Mouse (Mus musculus) gastrocnemius, adult 18-20 months (tissue): Measurements from ENCODE around the gene Ripor2. TPM values are rescaled to one million over a fixed set of nuclear protein-coding genes. Genes with fewer than 3 reads are reported as not detected.

Experiments used
- DNase-seq: peaks from one replicate; pipeline ENCODE4 v3.0.0; 2021; ENCODE audit warnings: low spot score
- total RNA-seq, 2 experiments: library from RNA; stranded (reverse); gene quantifications; 2 replicates each; pipeline ENCODE4 v1.2.3; 2021

Gene Ripor2
- total RNA-seq, 2 experiments from 2014 or later: 2.9 to 5.2 TPM

DNA sequence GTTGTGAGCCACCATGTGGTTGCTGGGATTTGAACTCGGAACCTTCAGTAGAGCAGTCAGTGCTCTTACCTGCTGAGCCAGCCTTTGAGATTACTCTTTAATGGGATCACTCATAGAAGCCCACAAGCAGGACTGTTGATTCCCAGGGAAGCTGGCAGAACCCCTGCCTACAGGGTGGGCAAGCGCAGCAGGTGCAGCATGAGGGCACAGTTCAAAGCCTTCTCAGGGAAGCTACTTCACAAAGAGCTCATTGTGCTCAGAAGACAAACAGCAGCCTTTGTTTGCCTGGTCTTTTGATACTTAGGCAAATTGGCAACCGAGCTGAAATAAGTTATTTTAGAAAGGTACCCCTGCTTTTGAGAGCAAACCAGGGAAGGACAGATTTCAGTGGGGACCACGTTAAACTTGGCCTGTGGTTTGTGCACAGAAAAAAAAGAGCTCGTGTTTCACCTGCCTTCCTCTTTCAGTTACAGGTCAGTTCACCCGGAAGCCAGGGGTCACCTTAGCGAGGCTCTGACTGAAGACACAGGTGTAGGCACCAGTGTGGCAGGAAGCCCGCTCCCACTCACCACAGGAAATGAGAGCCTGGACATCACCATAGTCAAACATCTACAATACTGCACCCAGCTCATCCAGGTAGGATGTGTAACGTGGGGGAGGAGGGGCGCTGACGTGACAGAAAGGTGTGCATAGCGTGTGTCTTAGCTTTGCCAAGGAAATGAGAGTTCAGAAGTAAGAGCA, 127.8 kb downstream of the Ripor2 start:
- DNase-seq: no peak

DNA sequence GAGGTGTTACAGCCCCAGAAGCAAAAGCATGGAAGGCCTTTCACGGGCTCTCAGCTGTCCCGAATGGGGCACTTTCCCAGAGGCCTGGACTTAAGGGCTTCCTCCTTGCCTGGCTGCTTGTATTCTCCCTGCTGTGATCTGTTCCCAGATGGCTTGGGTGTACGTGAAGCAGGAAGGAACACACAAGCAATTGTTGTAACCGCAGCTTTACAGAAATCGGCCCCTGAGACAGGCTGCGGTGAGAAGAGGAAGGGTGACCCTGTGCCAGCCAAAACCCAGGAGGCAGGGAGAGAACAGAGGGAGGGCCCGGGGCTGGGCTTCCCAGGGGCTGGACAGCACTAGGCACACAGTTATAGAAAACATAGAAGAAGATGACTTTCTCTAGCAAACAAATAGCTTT, 129.0 kb downstream of the Ripor2 start:
- DNase-seq: no peak

DNA sequence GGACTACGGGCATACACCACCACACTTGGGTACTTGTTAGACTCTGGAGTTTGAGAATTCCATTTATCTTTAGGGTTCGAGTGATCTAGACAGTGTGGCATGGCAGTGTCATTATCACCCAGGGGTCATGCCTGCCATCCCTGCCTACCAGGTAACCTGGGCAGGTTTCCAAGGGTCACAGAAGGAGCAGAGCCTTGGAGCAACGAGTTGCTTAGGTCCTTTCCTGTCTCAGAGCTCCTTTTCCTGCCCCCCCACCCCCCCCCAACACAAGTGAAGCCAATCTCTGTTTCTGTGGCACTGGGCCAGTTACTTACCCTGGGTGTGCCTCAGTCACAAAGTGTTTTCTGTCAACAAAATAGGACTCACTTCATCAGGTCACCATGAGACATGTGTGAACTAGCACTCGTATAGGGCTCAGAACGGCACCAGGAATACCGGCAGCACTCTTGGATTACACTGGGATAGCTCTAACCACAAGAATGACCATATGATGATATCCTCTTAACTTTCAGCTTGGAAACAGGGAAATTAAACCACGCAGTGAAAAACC, 130.7 kb downstream of the Ripor2 start:
- no peak for DNase-seq

DNA sequence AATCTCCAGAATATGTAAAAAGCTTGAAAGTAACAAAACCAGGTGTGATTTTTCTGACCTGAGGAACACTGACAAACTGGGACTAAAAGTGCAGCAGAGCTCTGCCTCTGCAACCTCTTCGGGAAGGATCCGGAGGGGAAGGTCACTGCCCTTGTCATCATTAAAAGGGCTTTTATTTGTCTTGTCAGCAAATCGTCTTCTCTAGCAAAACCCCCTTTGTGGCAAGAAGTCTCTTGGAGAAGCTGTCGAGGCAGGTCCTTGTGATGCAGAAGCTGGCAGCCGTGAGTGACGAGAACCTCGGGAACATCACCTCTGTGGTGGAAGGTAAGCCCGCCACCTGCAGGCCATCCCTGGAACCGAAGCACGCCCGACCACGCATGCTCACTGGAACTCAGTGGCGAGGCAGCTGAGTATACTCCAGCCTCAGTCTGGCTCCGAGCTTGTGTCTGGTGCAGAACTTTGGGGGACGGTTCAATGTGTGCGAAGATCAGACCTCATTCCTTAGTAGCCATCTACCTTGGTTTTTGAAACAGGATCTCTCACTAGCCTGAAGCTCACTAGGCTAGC, 131.5 kb downstream of the Ripor2 start:
- peak; percentile 84 for DNase-seq

DNA sequence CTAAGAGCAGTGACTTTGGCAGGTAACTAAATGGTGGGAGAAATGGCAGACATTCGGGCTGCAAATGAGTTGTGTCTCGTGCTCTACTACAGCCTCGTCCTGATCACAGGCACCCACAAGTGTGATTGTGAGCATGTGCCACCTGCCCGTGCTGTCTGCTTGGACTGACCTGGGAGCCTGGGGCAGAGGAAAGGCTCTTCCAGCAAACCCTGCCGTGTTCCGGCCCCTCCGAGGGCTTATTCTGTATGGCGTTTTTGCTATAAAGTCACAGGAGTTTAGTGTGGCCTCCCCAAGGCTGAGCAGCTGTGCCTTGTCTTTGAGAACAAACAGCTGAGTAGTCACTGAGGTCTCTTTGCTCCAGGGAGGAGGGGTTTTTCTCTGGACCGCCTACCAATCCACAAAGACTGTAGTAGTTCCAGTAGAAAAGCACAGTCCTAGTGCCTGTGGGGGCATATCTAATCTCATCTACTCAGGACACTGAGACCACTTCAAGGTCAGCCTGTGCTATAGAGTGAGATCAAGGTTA, 132.4 kb downstream of the Ripor2 start:
- no peak for DNase-seq

DNA sequence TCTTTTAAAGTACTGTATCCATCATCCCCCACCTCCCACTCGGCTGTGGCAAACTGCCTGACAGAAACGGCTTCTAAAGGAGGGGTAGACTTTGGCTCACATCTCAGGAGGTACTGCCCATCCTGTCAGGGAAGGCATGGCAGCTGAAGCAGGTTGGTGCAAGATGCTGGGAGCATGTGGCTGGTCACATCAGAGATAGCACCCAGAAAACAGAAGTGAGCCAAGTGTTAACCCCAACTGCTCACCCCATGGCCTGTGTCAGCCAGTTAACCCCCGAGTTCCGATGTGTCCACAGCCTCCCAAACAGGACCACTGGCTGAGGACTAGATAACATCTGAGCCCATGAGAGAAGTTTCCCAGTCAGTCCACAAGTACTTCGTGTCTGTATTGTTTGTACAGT, 133.6 kb downstream of the Ripor2 start:
- no peak for DNase-seq

DNA sequence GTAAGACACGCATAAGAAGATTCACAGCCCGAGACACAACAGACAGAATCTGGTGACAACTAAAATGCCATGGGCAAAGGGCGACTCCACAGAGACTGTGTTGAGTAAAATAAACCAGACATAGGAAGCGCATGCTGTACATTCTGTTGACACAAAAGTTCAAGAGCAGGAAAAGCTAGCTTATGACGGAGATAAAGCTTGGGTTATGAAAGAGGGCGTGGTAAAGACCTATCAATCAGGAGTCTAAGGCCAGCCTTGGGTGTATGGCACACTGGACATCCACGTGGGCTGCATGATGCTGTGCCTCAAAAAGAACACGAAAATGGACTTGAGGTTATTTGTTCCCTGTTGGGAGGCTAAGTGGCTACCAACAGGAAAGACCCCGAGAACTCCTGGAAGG, 134.5 kb downstream of the Ripor2 start:
- no peak for DNase-seq

DNA sequence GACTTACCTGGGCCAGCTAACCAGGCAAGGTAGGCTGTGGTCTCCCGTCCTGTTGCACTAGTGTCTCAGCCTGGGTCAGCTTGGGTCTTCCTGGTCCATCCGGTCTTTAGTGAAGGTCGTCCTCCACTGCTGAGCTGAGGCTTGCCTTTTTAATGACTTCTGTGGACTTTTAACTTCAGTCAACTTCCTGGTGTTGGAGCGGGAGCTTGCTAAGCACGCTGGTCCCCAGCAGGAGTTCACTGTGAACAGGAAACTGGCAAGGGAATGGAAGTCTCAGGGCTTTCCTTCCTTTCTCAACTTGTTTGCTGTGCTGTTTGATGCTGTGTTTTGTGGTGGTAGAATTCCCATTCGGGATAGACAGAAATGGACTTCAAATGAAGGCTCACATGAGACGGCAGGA, 135.7 kb downstream of the Ripor2 start:
- DNase-seq: no peak

DNA sequence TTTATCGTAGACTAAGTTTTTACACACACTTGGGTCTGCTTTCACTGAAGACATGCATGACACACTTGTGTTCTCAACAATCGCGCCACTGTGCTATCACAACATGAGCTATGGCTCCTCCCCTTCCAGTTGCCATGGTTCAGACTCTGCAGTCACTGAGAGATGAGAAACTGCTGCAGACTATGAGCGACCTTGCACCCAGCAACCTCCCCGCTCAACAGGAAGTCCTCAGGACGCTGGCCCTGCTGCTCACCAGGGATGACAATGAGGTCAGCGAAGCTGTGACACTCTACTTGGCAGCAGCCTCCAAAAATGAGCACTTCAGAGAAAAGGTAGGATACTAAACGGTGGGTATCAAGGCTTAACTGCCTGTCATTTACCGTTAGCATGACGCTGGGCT, 139.5 kb downstream of the Ripor2 start:
- no peak for DNase-seq

DNA sequence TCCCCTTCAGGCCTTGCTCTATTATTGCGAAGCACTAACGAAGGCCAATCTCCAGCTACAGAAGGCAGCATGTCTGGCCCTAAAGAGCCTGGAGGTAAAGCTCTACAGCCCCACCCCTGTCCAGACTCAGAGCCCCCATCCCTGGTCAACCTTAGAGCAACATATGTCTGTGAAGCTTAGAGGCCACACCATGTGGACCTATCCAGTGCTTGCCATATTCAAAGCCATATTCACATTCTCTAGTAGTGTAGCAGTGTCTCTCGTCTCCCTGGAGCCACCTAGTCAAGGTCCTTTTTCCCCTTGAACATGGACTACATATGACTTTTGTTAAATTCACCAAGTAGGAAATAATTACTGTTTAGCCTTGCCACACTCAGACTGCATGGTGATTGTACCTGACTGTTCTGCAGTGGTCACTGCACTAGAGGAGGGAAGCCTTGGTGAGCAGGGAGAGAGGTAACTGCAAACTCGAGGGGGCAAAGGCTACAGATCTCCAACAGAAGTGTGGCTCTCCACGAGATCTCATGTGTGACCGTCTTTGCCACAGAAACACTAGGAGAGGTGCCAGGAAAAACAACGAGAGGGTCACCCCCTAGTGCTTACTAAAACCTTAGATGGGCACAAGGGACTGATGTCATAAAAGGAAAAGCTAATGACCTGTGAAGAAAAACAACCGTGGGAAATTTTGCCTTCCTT, 141.9 kb downstream of the Ripor2 start:
- no peak for DNase-seq

DNA sequence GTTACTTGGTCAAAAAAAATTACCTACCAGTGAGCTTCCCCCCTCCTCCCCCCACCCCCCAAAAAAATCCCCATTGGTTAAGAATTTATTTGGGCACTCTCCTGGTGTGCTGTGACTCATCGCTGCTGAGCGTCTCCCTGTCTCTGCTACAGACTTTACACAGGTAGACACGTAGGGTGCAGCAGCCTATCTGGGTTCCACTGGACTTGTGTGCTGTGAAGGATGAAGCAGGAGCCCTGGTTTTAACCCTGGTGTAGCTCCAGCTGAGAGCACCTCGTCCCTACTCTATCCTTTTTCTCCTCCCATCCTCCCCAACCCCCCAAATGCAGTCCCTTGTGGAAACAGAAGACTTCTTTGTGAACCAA, 142.4 kb downstream of the Ripor2 start:
- DNase-seq: no peak

DNA sequence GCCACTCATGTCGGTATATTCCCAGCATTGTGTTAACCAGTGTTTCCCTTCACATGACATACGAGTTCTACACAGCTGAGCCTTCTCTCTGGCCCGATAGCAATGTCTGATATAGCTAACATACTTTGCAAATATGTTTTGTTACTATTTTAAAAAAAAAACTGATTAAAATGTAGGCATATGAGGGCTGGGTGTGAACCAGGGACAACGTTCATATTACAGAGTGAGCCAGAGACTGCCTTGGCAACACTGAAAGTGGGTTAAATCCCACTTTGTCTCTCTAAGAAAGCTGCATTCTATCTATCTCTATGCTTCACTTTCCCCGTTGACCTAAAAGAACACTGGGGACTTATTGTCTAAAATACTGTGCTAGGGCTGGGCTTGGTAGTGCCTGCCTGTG, 147.1 kb downstream of the Ripor2 start:
- DNase-seq: no peak

DNA sequence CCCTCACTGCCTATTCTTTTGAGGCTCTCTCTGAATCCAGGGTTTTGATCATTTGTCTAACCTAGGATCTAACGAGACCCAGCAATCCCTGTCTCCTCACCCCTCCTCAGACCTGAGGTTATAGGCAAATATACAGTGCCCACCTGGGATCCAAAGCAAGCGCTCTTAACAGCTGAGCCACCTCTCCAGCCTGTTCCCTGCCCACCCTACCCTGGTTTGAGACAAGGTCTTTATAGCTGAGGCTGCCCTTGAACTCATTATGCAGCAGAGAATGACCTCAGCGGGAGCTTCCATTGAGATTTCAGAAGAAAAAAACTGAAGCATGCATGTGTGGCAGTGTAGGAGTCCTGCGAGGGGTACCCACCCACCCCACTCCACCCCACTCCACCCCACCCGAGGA, 152.5 kb downstream of the Ripor2 start:
- DNase-seq: no peak

DNA sequence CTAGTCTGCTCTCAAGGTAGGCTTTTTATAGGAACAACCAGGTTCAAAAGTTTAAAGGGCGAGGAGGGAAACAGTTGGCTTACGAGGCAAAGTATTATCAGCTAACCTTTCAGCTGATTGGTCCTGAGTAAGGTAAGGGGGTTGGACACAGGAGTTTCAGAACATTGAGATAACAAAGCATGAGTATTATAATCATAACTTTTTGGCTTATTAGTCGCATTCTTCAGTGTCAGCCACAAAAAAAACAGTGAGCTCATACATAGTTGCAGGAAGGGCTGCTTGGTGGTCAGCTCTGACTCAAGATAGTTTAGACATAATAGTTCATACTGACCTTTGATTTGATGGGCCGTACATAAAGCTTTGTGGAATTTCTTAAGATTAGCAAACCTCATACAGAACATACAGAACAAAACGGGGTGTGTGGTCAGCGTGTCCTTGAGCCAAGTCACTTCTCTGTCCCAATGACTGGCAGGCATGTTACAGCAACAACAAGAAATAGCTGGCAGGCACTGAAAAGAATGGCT, 153.7 kb downstream of the Ripor2 start:
- DNase-seq: no peak

DNA sequence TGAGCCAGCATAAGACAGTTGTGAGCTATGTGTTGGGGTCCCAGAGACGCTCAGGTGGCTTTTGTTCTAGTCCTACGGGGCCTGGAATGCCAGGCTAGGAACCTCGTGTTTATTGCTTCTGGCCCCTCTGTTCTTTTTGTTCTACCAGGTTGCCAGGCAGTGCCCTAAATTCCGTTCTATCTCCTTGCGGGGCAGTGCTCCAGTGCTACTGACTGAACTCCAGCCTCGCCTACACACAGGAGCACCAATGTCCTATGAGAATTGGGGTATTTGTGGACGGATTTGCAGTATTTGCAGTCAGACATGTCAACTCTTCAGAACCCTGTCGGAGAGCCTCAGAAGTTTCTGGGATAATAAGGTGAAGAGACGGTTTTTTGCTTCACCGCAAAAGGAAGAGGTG, 159.0 kb downstream of the Ripor2 start, which contains the start of gene Armh2:
Armh2 (plus strand) TSS at position 205 of the 400 bp plus-strand sequence.
- no peak for DNase-seq

DNA sequence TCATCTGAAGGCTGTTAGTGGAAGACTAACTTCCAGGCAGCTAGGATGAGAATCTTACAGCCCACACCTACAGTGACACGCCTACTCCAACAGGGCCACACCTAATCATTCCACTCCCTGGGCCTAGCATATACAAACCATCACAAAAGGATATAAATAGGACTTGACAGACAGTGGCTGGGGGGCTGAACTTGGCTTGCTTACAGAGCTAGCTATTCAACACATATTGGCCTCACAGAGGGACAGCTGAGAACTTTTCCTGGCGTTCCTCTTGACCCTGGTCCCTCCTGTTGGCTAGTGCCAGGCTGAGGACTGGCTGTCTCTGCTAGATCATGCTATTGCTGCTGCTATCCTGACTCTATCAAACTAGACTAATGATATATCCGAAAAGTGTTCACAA, 165.8 kb downstream of the Ripor2 start:
- peak; percentile 7 for DNase-seq

DNA sequence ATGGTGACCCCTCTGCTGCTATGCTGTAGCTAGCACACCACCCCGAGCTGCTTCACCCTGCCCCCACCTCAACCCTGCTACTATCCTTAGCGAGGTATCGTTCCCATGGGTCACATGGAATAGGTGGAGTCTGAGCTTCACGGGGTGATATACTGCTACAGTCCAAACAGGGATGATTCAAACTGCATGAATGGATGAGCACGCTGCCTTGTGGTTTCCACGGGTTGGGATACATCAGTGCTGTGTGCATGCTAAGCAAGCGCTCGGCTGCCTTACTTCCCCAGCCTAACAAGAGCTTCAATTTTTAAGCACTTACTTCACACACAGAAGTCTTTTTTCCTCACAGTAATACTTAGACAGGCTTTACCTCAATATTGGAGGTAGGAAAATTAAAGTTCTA, 168.8 kb downstream of the Ripor2 start:
- no peak for DNase-seq

DNA sequence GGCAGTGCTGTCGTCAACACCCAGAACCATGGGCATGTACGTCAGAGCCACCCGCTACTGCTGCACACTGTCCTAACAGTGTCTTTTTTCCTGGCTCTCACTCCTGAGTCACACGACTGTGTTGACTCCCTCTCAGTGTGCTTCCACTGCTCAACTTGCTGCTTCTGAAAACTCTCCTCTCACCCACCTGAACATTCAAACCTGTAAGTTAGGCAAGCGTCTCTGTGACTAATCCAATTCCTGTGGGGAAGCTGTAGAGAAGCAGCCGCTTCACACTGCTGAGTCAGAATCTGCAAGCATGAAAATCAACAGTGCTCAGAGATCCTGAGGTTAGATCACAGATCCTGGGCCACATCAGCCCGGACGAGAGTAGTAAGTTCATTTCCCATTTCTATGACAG, 169.4 kb downstream of the Ripor2 start:
- no peak for DNase-seq

DNA sequence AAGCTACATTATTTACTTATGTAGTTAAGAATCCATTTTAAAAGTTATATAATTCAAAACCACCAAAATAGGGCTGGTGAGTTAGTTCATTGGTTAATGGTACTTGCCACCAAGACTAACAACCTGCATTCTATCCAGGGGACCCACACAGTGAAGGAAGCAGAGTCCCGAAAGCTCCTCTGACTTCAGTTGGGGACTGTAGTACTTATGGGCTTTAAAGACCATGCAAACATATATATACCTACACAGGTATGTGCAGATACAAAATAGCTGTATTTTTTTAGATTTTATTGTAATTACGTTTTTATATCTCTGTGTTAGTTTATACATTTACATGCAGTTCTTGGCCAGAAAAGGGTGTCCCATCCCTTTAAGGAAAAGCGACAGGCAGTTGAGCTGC, 174.8 kb downstream of the Ripor2 start:
- no peak for DNase-seq

DNA sequence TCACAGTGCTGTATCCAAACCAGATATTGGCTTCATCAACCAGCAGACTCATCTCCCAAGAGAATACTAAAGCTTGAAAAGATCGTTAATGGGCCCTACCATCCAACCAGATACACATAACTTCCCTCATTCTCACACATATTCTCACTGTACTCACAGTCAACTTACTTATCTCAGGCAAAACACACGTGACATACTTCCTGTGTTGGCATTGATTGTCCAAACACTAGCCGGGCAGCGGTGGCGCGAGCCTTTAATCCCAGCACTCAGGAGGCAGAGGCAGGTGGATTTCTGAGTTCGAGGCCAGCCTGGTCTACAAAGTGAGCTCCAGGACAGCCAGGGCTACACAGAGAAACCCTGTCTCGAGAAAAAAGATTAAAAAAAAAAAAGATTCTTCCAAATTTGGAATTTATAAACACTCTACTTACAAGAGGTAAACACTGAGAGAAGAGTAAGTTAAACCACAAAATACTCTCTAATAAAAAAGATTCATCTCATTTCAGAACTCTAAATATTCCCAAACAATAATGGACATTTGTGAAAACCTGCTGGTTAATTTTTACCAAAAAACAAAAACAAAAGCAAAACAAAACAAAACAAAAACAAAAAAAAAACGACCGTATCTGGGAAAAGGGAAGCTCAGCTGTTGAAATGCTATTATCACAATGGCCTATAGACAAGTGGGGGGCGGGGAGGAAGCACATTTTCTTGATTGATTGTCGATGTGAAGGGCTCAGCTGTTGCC, 176.0 kb downstream of the Ripor2 start:
- DNase-seq: no peak

DNA sequence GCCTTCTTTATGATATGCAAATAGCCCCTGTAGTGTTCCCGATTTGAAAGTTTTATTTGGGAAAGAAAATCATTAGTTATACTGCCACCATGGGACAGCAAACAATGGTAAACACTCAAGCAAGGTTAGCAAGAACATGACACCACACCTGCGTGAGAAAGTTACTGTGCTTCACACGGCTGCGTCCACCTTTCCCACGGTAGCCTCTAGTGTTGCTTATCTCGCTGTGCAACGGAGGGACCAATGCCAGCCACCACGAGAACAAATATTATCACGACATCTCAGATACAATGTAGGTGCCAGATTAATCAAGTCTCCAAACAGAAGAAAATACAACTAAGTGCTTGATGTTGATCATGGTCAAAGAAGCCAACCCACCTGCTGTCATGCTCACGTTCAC, 177.5 kb downstream of the Ripor2 start:
- DNase-seq: no peak
